Mouse (Mus musculus): Measurements from ENCODE around the gene Echdc1. TPM values are rescaled to one million over a fixed set of nuclear protein-coding genes. Genes with fewer than 3 reads are reported as not detected.

Gene Echdc1
- total RNA-seq, 2 experiments from 2014 or later: 32.8 to 35.3 TPM

Other genes with a start within 250 kb of the Echdc1 start
- 100 to 1,000 TPM; 168 to 174 TPM for gene Soga3, start 169.3 kb upstream of the Echdc1 start, total RNA-seq (2021)
- 10 to 100 TPM; 23.2 to 27.7 TPM for gene Gm49353, start 114.2 kb upstream of the Echdc1 start, total RNA-seq (2021)
- gene 9330159F19Rik, start 101.6 kb upstream of the Echdc1 start, total RNA-seq (2021): 10 to 100 TPM; 74.7 to 82.7 TPM
- gene Rnf146, start 49.3 kb downstream of the Echdc1 start, total RNA-seq (2021): 100 to 1,000 TPM; 100 to 111 TPM
- gene Rspo3, start 222.7 kb downstream of the Echdc1 start, total RNA-seq (2021): 10 to 100 TPM; 12.4 to 14.5 TPM